Mouse (Mus musculus): ENCODE data around the gene Klf7. TPM values are rescaled to one million over a fixed set of nuclear protein-coding genes. Genes with fewer than 3 reads are reported as not detected.
"Not testable (repeated sequence)": the region's sequence is repeated elsewhere in the genome, so short reads cannot be mapped to it uniquely, and the experiment has no call there.

The Klf7 gene
- polyA plus RNA-seq, 1 experiment, result 6.9 TPM

DNA sequence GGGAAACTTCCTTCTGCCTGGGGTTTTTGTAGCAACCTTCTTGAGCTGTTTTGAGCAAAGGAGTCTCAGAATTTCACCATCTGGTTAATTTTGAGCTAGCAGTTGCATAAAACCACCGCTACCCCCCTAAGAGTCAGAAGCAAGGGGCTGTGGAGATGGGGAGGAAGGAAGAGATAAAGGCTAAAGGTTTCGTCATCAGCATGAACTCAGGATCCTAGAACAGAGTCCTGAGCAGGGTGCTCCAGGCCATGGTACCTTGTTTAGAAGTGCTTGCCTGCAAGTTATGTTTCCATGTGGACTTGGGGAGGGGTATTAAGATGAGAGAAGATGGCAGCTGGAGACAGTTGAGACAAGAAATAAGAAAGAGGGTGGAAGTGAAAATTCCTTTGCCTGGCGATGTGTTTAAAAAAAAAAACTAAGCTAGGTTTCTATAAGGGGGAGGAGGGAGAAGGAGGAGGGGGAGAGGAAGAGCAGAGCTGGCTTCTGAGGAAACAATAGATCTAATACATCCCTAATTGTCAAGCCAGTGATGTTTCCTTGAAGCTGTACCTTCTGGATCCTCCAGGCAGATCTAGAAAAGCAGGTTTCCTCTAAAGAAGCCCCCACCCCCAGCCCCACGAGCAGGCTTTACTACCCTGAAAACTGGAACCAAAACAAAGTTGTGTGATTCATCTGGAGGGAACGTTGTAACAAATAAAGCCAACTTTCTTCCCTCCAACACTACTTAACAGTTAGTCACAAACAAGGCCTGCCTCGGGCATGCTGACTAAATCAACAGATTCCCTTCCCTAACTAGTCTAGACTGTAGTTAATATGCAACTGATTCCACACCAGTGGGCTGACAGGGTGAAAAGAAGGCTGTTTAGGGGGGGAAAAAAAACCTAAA, 3.6 kb downstream of the Klf7 start:
- H3K27me3 ChIP-seq (replicated peaks; ENCODE audit: control insufficient read depth, insufficient read depth, low read length), result no peaks in the 10 kb centered on the region
- H3K4me3 ChIP-seq (ENCODE audit: insufficient read depth, low read depth, low read length), result peak overlapping the region; percentile 39
- H3K27ac ChIP-seq (ENCODE audit: insufficient read depth, low read depth, low read length), result peak overlapping the region; percentile 92
- DNase-seq, result peak; percentile 67
- TF ChIP-seq CTCF (conservative IDR thresholded peaks at IDR 0.05; ENCODE audit: insufficient read depth, insufficient read length, low read depth, low read length) (no peak), POLR2A (IDR thresholded peaks at IDR 0.05; ENCODE audit: low read depth, low read length) (no peak)
- peaks cover 17% of the 10 kb centered on the region; the same call in 1 of the 2 replicates for H3K4me1 ChIP-seq (ENCODE audit: control insufficient read depth, insufficient read depth, low read length)
- H3K36me3 ChIP-seq (ENCODE audit: control insufficient read depth, insufficient read depth, low read length), result no peaks in the 10 kb centered on the region
- 30% methylated on average over 6 of the region's 6 CpGs for WGBS

GRCm38 (mm10) chr1:64117478-64118284, 4.4 kb downstream of the Klf7 start:
- no peak for TF ChIP-seq POLR2A (IDR thresholded peaks at IDR 0.05; ENCODE audit: low read depth, low read length)
- TF ChIP-seq CTCF (conservative IDR thresholded peaks at IDR 0.05; ENCODE audit: insufficient read depth, insufficient read length, low read depth, low read length), result no peak
- Histone ChIP-seq H3K27me3 (replicated peaks; ENCODE audit: control insufficient read depth, insufficient read depth, low read length) (no peaks in the 10 kb centered on the region), H3K27ac (ENCODE audit: insufficient read depth, low read depth, low read length) (peak overlapping the region; percentile 92), H3K4me3 (ENCODE audit: insufficient read depth, low read depth, low read length) (peak overlapping the region; percentile 39), H3K4me1 (ENCODE audit: control insufficient read depth, insufficient read depth, low read length) (peaks cover 20% of the 10 kb centered on the region; the same call in 1 of the 2 replicates), H3K36me3 (ENCODE audit: control insufficient read depth, insufficient read depth, low read length) (no peaks in the 10 kb centered on the region)
- DNase-seq, result no peak
- WGBS, result 66% methylated on average over 11 of the region's 11 CpGs

- Histone ChIP-seq H3K4me1 (ENCODE audit: control insufficient read depth, insufficient read depth, low read length) (peaks cover 20% of the 10 kb centered on the region; the same call in 1 of the 2 replicates), H3K27ac (ENCODE audit: insufficient read depth, low read depth, low read length) (peak overlapping the region; percentile 75), H3K36me3 (ENCODE audit: control insufficient read depth, insufficient read depth, low read length) (no peaks in the 10 kb centered on the region), H3K4me3 (ENCODE audit: insufficient read depth, low read depth, low read length) (no peak overlapping the region), H3K27me3 (replicated peaks; ENCODE audit: control insufficient read depth, insufficient read depth, low read length) (no peaks in the 10 kb centered on the region)
- TF ChIP-seq CTCF (conservative IDR thresholded peaks at IDR 0.05; ENCODE audit: insufficient read depth, insufficient read length, low read depth, low read length) (no peak), POLR2A (IDR thresholded peaks at IDR 0.05; ENCODE audit: low read depth, low read length) (no peak)
- DNase-seq, result peak; percentile 59
- 68% methylated on average over 6 of the region's 6 CpGs for WGBS
Measured at GRCm38 (mm10) chr1:64116746-64117455, 5.2 kb downstream of the Klf7 start.

DNA sequence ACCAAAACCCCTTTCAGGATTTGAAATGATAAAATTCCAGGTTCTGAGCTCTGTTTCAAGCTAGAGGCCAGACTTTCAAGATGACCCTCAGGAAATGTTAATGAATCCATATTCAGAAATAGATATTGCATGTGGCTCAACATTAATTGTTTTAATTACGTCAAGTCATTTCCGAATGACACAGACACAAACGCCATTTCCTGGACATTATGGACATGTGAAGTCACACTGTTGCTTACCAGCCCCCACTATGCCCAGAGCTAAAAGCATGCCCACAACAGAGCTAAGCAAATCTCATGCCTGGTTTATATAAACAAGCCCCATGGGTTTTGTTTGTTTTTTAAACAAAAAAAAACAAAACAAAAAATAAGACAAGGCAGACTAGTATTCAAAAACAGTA, 7.5 kb downstream of the Klf7 start:
- no peak for TF ChIP-seq POLR2A (IDR thresholded peaks at IDR 0.05; ENCODE audit: low read depth, low read length)
- TF ChIP-seq CTCF (conservative IDR thresholded peaks at IDR 0.05; ENCODE audit: insufficient read depth, insufficient read length, low read depth, low read length), result no peak
- H3K36me3 ChIP-seq (ENCODE audit: control insufficient read depth, insufficient read depth, low read length), result no peaks in the 10 kb centered on the region
- no peaks in the 10 kb centered on the region for H3K27me3 ChIP-seq (replicated peaks; ENCODE audit: control insufficient read depth, insufficient read depth, low read length)
- no peak overlapping the region for H3K4me3 ChIP-seq (ENCODE audit: insufficient read depth, low read depth, low read length)
- DNase-seq, result no peak
- no peak overlapping the region for H3K27ac ChIP-seq (ENCODE audit: insufficient read depth, low read depth, low read length)
- H3K4me1 ChIP-seq (ENCODE audit: control insufficient read depth, insufficient read depth, low read length), result peaks cover 20% of the 10 kb centered on the region; the same call in 1 of the 2 replicates
- WGBS, result 58% methylated on average over 3 of the region's 3 CpGs

- not testable (repeated sequence) for DNase-seq; H3K4me3 ChIP-seq (ENCODE audit: insufficient read depth, low read depth, low read length); H3K36me3 ChIP-seq (ENCODE audit: control insufficient read depth, insufficient read depth, low read length); H3K27ac ChIP-seq (ENCODE audit: insufficient read depth, low read depth, low read length); H3K27me3 ChIP-seq (replicated peaks; ENCODE audit: control insufficient read depth, insufficient read depth, low read length)
- peaks cover 15% of the 10 kb centered on the region for H3K4me1 ChIP-seq (ENCODE audit: control insufficient read depth, insufficient read depth, low read length)
- WGBS, result 66% methylated on average over 3 of the region's 3 CpGs
Measured at GRCm38 (mm10) chr1:64108653-64109052, 13.4 kb downstream of the Klf7 start.

GRCm38 (mm10) chr1:64107526-64107925, 14.6 kb downstream of the Klf7 start:
- no peak overlapping the region for H3K27ac ChIP-seq (ENCODE audit: insufficient read depth, low read depth, low read length)
- H3K27me3 ChIP-seq (replicated peaks; ENCODE audit: control insufficient read depth, insufficient read depth, low read length), result no peaks in the 10 kb centered on the region
- 69% methylated on average over 7 of the region's 7 CpGs for WGBS
- no peak overlapping the region for H3K4me3 ChIP-seq (ENCODE audit: insufficient read depth, low read depth, low read length)
- no peaks in the 10 kb centered on the region; the same call in 1 of the 2 replicates for H3K36me3 ChIP-seq (ENCODE audit: control insufficient read depth, insufficient read depth, low read length)
- peaks cover 10% of the 10 kb centered on the region for H3K4me1 ChIP-seq (ENCODE audit: control insufficient read depth, insufficient read depth, low read length)
- TF ChIP-seq POLR2A (IDR thresholded peaks at IDR 0.05; ENCODE audit: low read depth, low read length) (no peak), CTCF (conservative IDR thresholded peaks at IDR 0.05; ENCODE audit: insufficient read depth, insufficient read length, low read depth, low read length) (no peak)
- DNase-seq, result no peak

All from kidney, adult 2 months (tissue).